Mouse (Mus musculus) kidney, postnatal 36 days (tissue): ENCODE measurements around the gene Rtn2.

ENCODE experiments used
- DNase-seq, 2 experiments: peaks; one replicate each; pipeline ENCODE4 v3.0.0; 2021 to 2022; ENCODE audit warnings: mixed read lengths in 2 of 2

Gene Rtn2

GRCm38 (mm10) chr7:19321464-19321863 is 39.0 kb downstream of the Rtn2 start:
- DNase-seq: no peak

- DNase-seq: no peak
Observed at GRCm38 (mm10) chr7:19322489-19322888, 40.1 kb downstream of the Rtn2 start.

DNA sequence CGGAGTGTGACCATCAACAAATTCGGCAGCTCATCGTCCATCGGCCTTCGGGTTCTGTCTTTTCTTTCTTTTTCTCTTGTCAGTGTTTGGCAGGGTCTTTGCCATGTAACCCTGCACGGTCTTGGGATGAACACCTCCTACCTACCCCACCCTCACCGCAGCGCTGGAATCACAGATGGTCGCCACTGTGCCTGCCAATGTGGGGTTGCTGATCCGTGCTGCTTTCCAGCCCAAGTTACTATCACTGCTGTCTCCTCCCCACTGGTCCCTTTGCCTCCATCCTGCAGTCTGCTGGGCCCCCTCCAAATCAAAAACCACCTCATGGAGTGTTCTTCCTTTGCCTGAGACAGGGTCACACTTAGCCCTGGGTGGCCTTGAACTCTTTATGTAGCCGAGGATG is 41.8 kb downstream of the Rtn2 start:
- no peak for DNase-seq

DNA sequence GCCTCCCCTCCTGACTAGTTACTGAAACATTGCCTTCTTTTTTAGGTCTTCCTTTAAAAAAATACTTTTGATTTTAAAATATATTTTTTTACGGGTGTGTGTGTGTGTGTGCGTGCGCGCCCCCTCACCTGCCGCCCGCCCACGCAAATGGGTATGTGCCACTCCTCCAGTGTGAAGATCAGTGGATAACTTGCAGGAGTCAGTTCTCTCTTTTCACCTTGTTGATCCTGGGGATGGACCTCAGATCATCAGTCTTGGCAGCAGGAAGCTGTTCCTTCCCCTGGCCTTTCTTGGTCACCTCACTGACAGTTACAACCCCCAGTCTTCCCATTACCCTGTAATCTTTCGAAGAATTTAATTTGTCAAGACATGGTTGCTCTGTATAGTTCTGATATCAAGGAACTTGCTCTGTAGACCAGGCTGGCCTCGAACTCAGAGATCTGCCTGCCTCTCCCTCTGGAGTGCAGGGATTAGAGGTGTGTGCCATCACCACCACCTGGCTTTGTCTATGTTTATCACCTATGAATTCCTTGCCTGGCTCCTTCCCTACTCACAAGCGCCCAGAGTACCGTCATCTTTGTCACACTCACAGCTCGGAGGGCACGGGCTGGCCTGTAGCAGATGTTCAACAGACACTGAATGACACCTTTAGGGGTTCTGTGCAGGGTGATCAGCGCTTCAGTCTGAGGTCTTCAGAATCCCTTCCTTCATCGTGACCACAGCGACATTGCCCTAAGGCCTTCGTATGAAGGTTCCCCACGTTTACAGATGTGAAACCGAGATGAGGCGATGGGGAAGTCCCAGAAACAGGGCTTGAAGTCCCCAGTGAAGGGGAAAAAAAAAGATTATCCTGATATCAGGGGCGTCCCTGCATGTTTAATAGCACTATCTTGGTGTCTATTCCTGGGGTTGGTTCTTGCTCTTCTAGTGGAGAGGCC is 43.1 kb downstream of the Rtn2 start:
- no peak for DNase-seq

DNA sequence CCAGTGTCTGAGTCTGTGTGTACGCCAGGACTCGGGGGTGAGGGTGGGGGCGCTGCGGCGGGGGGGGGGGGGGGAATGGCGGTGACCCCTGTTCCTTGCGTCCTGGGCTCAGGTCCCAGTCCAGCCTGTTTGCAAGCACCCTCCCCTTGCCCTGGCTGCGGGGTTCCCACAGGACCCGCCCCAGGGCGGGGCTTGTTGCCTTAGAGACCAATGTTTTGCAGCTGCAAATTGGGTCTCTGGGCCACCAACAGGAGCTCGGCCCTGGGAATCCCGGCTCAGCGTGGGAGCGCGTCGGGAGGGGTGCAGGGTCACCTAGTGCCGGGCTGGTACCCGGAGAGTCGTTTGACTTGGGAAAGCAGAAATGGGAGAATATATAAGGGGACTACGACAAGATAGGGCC is 43.9 kb downstream of the Rtn2 start:
- peak; percentile 96 to 98 for DNase-seq

DNA sequence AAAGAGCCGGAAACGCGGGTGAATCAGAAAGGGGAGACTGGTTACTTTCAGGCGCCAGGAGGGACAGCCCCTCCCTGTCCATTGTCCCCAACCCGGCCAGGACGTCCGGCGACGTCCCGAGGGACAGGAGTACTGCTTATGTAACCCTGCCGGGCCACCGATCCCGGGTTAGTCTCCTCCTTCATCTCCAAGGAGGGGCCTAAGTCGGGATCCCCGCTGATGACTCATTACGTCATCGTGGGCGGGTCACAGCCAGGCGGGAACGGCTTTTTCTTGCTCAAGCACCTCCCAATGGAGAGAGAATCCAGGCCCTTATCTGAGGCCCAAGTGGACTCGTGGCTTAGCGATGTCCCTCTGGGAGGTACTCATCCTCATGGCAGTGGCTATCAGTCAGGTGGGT is 44.7 kb downstream of the Rtn2 start:
- peak; percentile 94 to 96 for DNase-seq

DNA sequence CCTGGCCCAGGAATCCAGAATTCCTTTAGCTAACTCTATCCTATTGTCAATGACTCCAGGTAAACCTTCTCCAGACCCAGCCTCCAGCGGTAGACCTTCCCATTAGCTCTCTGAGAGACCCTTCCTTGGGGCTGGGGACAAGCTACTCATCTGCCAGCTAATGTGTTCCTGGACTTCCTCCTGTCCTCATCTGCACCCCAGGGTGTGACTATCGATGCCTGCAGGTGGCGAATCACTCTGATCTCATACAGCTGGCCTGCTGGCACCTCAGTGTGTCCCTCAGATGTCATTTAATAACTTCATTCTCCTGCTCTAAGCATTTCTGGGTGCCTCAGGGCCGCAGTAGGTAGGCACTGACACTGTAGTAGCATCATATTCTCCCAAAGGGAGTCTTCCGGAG is 45.4 kb downstream of the Rtn2 start:
- no peak for DNase-seq

DNA sequence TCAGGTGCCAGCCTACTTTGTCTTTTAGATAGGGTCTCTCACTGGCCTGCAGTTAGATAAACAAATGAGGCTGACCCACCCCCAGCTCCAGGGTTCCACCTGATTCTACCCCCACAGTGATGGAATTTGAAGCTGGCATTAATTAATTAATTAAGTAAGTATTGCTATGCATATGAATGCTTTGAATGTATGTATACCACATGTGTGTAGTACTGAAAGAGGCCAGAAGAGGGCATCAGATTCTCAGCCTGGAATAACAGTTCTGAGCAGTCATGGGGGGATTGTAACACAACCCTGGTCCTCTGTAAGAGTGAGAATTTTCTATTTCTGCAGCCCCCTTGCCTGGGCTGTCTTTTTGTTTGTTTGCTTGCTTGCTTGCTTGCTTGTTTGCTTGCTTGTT is 46.0 kb downstream of the Rtn2 start:
- no peak for DNase-seq

DNA sequence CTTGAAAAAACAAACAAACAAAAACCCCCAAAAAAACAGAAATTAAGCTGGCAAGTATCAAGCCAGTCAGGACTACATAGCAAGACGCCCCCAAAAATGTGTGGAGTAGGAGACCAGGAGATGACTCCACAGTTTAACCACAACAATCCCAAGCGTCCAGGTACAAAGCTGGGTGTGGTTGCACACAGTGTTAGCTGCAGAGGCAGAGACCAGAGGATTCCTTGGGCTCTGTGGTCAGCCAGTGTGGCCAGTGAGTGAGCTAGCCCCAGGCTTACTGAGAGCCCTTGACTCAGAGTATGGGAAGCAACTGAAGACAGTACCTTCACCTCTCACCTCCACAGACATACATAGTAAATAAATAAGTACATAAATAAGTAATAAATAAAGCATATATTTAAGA is 49.5 kb downstream of the Rtn2 start:
- DNase-seq: no peak

- DNase-seq: peak; percentile 66 to 79
Observed at GRCm38 (mm10) chr7:19332709-19333352, 50.4 kb downstream of the Rtn2 start.

GRCm38 (mm10) chr7:19335583-19335982 is 53.2 kb downstream of the Rtn2 start:
- DNase-seq: peak; percentile 54 to 74

GRCm38 (mm10) chr7:19337122-19337521 is 54.7 kb downstream of the Rtn2 start:
- DNase-seq: no peak

DNA sequence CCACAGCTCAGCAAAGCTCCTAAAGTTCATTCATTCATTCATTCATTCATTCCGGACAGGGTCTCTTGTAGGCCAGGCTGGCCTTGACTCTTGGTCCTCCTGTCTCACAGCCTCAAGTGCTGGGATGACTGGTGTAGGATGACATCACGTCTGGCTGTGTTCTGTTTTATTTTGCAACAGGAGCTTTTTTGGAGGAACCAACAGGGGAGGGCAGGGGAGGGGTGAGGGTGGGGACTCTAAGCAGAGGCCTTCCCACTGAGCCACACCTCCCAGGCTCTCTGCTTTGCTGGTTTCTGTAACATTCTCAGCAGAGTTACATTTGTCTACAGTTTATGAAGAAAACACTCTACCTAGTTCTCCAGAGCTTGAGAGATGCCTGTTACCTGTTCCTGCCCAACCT is 55.6 kb downstream of the Rtn2 start:
- DNase-seq: no peak

GRCm38 (mm10) chr7:19338596-19338995 is 56.2 kb downstream of the Rtn2 start:
- no peak for DNase-seq

DNA sequence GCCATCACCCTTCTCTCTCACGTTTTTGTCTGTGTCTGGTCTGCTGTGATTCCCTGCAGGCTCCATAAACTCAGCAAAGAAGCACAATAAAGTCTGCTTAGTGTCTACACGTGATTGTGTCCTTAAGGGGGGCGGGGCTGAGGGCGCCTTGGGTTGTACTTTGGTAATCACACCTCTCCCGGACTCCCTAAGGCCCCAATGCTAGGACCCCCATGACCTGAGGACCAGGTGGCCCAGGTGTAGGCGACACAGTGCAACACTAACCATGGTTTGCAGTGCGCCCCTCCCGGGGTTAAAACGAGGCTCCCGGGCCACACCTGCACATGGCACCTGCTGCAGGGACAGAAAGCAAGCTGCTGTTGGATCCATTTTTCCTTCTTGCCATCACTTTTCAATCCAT is 58.8 kb downstream of the Rtn2 start:
- no peak for DNase-seq

DNA sequence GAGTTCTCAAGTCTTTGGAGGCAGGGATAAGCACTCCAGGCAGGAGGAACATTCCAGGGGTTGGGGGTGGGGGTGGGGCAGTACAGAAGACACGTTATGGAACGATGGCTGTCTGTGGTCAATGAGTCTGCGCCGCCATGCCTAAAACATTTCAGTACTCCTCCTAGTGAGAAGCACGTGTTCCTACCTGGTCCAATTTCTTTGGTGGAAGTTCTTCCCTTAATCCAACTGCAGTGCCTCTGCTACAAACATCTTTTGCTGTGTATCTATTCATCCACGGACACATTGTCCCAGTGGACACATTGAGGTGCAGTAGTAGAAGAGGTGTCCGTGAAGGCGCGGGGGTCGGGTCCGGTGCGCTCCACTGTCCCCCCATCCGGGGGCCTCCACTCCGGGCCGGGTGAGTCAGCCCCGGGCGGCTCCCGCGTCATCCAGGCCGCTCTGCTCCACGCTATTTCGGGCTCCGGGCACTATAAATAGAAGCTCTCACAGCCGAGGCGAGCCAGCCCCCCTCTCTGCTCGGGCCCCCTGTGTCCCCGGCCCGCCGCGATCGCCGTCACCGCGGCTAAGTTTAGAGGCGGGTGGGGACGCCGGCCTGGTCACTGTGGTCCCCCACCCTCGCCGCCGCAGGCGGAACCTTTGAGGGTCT is 59.5 kb downstream of the Rtn2 start:
- DNase-seq: no peak

DNA sequence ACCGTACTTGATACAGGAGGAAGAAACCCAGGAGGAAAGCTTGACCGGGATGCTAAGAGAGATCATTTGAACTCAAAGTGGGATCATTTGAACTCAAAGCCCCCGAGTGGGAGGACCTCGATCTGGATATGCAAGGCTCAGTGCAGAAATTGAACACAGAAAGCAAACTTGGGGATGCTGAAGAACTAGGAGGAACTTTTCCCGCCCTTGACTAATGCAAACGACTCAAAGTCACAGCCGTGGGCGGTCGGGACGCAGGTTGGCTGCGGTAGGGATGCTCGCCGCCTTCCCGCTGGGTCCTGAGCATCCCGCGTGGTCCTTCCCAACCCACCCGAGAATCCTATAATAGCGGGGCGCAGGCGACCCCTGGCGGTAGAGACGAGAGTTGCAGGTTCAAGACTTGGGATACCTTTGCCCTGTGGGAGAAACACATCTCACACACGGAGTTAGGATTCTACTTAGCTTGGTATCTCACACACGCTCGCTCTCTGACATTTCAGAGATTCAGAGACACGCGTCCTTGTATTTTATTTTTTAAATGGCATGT is 60.1 kb downstream of the Rtn2 start:
- DNase-seq: peak; percentile 83 to 92

- peak; percentile 74 to 85 for DNase-seq
Observed at GRCm38 (mm10) chr7:19343210-19343808, 60.9 kb downstream of the Rtn2 start.

DNA sequence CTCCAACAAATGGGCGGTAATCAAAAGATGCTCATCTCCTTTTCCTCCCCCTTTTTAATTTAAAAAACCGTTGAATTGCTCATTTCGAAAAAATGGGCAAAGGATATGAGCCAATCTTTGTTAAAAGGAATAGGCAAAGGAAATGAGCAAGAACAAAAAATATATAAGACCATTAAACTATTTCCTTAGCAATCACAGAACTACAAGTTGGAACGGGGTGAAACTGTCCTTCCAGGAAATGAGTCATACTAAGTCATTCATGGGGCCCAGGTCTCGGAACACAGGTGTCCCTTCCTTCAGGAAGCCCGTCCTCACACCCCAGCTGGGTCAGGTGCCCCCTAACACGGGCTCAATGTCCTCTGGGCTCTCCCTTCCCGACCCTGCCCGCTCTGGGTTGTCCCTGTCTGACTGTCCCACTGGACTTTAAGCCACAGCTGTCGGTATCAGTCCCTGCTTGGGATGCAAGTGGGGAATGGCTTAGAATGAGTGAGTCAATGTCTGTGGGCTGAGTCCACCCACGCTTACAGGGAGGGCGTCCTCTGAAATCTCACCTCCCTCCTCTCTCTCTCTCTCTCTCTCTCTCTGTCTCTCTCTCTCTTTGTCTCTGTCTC is 61.9 kb downstream of the Rtn2 start, which contains the start of gene Ercc1:
Gene Ercc1, plus strand, starts transcription at position 542 of the 611 bp plus-strand sequence.
- DNase-seq: no peak

DNA sequence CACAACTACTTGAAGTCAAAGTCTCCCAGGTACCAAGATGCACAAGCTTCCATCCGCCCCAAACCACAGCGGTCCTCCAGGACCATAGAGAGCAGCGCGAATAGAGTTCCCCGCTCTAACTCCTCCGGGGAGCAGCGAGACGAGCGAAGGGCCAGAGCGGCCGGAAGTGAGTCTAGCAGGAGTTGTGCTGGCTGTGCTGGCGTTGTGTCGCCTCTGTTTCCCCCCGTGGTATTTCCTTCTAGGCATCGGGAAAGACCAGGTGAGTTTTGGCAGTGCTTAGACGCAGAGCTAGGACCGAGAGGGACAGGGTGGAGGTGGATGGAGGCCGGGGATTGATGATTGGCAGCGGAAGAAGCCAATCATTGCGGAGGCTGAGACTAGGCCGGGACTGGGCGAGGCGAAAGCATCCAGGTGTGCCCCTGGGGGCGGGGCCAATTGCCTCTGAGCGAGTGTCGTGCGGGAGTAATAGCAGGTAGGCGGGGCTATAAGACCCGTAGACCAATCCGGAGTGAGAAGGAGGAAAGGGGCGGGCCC is 62.6 kb downstream of the Rtn2 start:
- peak; percentile 99 for DNase-seq
